Mouse (Mus musculus) layer of hippocampus, postnatal 36 days (tissue): ENCODE data around the gene Bcl7b. TPM values are rescaled to one million over a fixed set of nuclear protein-coding genes. Genes with fewer than 3 reads are reported as not detected.
A peak's percentile ranks its signal among the peaks of the same experiment; 100 is the strongest.

Source experiments
- DNase-seq, 2 experiments: peaks; one replicate each; pipeline ENCODE4 v3.0.0; 2022
- total RNA-seq, 2 experiments: library from RNA; stranded (reverse); gene quantifications; 2 replicates each; pipeline ENCODE4 v1.2.3; 2021

Gene Bcl7b
- total RNA-seq, 2 experiments from 2014 or later: 51.2 to 51.5 TPM

- no peak for DNase-seq
Observed at GRCm38 (mm10) chr5:135171688-135172220, 3.7 kb downstream of the Bcl7b start.

- no peak for DNase-seq
Observed at GRCm38 (mm10) chr5:135172986-135173385, 4.9 kb downstream of the Bcl7b start.

GRCm38 (mm10) chr5:135175086-135175485 lies 7.0 kb downstream of the Bcl7b start:
- no peak for DNase-seq

GRCm38 (mm10) chr5:135178523-135178922 lies 10.4 kb downstream of the Bcl7b start:
- DNase-seq: no peak

- DNase-seq: peak; percentile 50 to 65
Observed at GRCm38 (mm10) chr5:135178996-135179395, 10.9 kb downstream of the Bcl7b start.

- no peak for DNase-seq
Observed at GRCm38 (mm10) chr5:135179616-135180015, 11.5 kb downstream of the Bcl7b start.

- no peak for DNase-seq
Observed at GRCm38 (mm10) chr5:135180796-135181195, 12.7 kb downstream of the Bcl7b start.

GRCm38 (mm10) chr5:135181776-135182175 lies 13.7 kb downstream of the Bcl7b start:
- DNase-seq: no peak

- peak; percentile 52 to 63 for DNase-seq
Observed at GRCm38 (mm10) chr5:135183131-135183861, 15.2 kb downstream of the Bcl7b start.

- no peak for DNase-seq
Observed at GRCm38 (mm10) chr5:135185016-135185415, 16.9 kb downstream of the Bcl7b start.

GRCm38 (mm10) chr5:135185596-135185995 lies 17.5 kb downstream of the Bcl7b start:
- no peak for DNase-seq

GRCm38 (mm10) chr5:135186231-135186620 lies 18.1 kb downstream of the Bcl7b start:
- no peak for DNase-seq

GRCm38 (mm10) chr5:135186621-135187348 lies 18.7 kb downstream of the Bcl7b start, which contains the start of gene Baz1b:
Gene Baz1b, plus strand, starts transcription at chr5:135187264.
- peak; percentile 97 to 98 for DNase-seq

- DNase-seq: peak; percentile 28 to 40
Observed at GRCm38 (mm10) chr5:135187349-135188213, 19.5 kb downstream of the Bcl7b start.

GRCm38 (mm10) chr5:135188214-135188554 lies 20.1 kb downstream of the Bcl7b start:
- DNase-seq: no peak

- DNase-seq: no peak
Observed at GRCm38 (mm10) chr5:135189281-135190022, 21.4 kb downstream of the Bcl7b start.

GRCm38 (mm10) chr5:135191620-135192019 lies 23.5 kb downstream of the Bcl7b start:
- DNase-seq: peak in 1 of 2 experiments; percentile 65

- no peak for DNase-seq
Observed at GRCm38 (mm10) chr5:135192431-135192830, 24.3 kb downstream of the Bcl7b start.

GRCm38 (mm10) chr5:135196367-135196766 lies 28.3 kb downstream of the Bcl7b start:
- no peak for DNase-seq

GRCm38 (mm10) chr5:135202763-135203162 lies 34.7 kb downstream of the Bcl7b start:
- no peak for DNase-seq

- no peak for DNase-seq
Observed at GRCm38 (mm10) chr5:135208197-135208596, 40.1 kb downstream of the Bcl7b start.

- no peak for DNase-seq
Observed at GRCm38 (mm10) chr5:135216871-135217270, 48.8 kb downstream of the Bcl7b start.
